Mouse (Mus musculus) lung, adult 2 months (tissue): Measurements from ENCODE around the gene Sbf2.

ENCODE experiments used
- CTCF ChIP-seq: fragments of 200-500 bp; IDR thresholded peaks from 2 replicates; pipeline ENCODE4 v1.5.1; 2011; ENCODE audit warnings: mild to moderate bottlenecking, low read length, control low read depth; ENCODE audit not compliant: insufficient read depth
- POLR2A ChIP-seq: fragments of 200-500 bp; IDR thresholded peaks from 2 replicates; pipeline ENCODE4 v1.6.1; 2011; ENCODE audit warnings: low read depth, mild to moderate bottlenecking, control low read depth, low read length, borderline replicate concordance; ENCODE audit errors: extremely low read depth

DNA sequence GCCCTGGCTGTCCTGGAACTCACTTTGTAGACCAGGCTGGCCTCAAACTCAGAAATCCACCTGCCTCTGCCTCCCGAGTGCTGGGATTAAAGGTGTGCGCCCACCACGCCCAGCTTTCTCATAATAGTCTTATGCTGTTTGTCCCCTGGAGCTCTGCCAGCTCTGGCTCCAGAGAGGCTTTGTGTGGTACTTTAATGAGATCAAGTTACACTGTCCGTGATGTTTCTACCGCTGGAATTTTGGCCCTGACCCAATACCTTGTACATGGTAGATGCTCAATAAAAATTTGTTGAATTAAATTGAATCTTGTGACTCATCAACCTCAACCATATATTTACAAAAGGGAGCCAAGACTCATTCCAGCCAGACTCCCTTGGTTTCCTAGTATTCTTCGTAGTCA is 36.4 kb upstream of the Sbf2 start:
- TF ChIP-seq POLR2A (no peak), CTCF (no peak)
